Mouse (Mus musculus): Measurements from ENCODE around the gene Eef2. TPM values are rescaled to one million over a fixed set of nuclear protein-coding genes. Genes with fewer than 3 reads are reported as not detected.
"Not testable (repeated sequence)": the region's sequence is repeated elsewhere in the genome, so short reads cannot be mapped to it uniquely, and the experiment has no call there.

Gene Eef2
- polyA plus RNA-seq, 1 experiment from 2014 or later: 493 TPM

DNA sequence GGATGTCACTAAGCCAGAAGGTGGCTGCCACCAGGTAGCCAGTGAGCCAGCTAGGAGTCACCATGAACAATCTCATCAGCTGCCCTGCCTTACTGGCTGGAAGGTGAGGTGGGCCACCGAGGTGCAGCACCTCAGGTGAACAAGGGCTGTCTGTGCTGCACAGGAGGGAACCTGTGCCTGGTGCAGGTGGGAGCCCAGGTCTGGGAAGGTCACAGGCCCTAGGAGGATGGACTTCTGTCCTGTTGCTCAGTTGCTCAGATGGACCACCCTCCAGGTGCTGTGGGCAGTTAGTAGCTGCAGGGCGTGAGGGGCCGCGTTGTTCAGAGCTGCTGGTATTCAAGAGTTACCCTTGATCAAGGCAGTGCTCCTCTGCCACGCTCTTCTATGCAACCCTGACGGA is 40.4 kb downstream of the Eef2 start:
- ATAC-seq (ENCODE audit: low FRiP score): no peak
- Histone ChIP-seq H3K4me1 (no peaks in the 10 kb centered on the region), H3K9ac (replicated peaks) (no peak overlapping the region), H3K4me3 (replicated peaks) (no peak overlapping the region), H3K27me3 (replicated peaks) (no peaks in the 10 kb centered on the region), H3K9me3 (replicated peaks) (no peaks in the 10 kb centered on the region), H3K27ac (replicated peaks) (no peak overlapping the region), H3K36me3 (peaks cover 88% of the 10 kb centered on the region), H3K4me2 (no peak overlapping the region)
- 92% methylated on average over 6 of the region's 6 CpGs for WGBS

GRCm38 (mm10) chr10:81217267-81217666 is 40.8 kb downstream of the Eef2 start:
- H3K4me2 ChIP-seq; H3K27me3 ChIP-seq (replicated peaks); H3K9me3 ChIP-seq (replicated peaks); ATAC-seq (ENCODE audit: low FRiP score); H3K27ac ChIP-seq (replicated peaks); H3K4me3 ChIP-seq (replicated peaks); H3K4me1 ChIP-seq; H3K9ac ChIP-seq (replicated peaks): not testable (repeated sequence)
- peaks cover 86% of the 10 kb centered on the region for H3K36me3 ChIP-seq
- WGBS: 23% methylated on average over 1 of the region's 1 CpGs

DNA sequence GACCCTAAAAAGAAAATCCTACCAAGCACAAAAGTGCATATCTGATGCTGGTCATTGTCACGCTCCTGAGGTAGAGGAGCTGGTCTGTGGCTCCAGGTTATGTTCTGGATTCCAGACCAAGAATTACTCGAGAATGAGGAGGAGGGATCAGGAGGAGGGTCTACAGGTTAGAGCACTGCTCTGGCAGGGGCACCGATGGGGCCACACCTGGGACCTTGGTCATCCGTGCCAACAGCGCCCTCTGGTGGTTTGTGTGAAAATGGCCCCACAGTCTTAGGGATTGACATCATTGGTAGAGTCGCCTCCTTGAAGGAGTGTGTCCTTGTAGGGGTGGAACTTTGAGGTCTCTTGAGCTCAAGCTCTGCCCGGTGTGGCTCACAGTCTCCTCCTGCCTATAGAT is 41.5 kb downstream of the Eef2 start:
- H3K4me1 ChIP-seq: no peaks in the 10 kb centered on the region; the same call in 1 of the 2 replicates
- H3K36me3 ChIP-seq: peaks cover 83% of the 10 kb centered on the region
- no peak overlapping the region for H3K27ac ChIP-seq (replicated peaks)
- H3K27me3 ChIP-seq (replicated peaks): no peaks in the 10 kb centered on the region
- no peak overlapping the region for H3K9ac ChIP-seq (replicated peaks)
- H3K9me3 ChIP-seq (replicated peaks): no peaks in the 10 kb centered on the region
- 39% methylated on average over 7 of the region's 7 CpGs for WGBS
- 0 out of 2 replicates have a peak, but pooled peaks have one; percentile 35 for ATAC-seq (ENCODE audit: low FRiP score)
- no peak overlapping the region for H3K4me3 ChIP-seq (replicated peaks)
- H3K4me2 ChIP-seq: no peak overlapping the region

- H3K4me2 ChIP-seq: no peak overlapping the region
- WGBS: 90% methylated on average over 5 of the region's 5 CpGs
- no peaks in the 10 kb centered on the region for H3K9me3 ChIP-seq (replicated peaks)
- H3K27me3 ChIP-seq (replicated peaks): no peaks in the 10 kb centered on the region
- ATAC-seq (ENCODE audit: low FRiP score): no peak
- peaks cover 5% of the 10 kb centered on the region; the same call in 1 of the 2 replicates for H3K4me1 ChIP-seq
- no peak overlapping the region for H3K9ac ChIP-seq (replicated peaks)
- H3K36me3 ChIP-seq: peaks cover 65% of the 10 kb centered on the region
- H3K4me3 ChIP-seq (replicated peaks): no peak overlapping the region
- no peak overlapping the region for H3K27ac ChIP-seq (replicated peaks)
These were observed 45.1 kb downstream of the Eef2 start for GRCm38 (mm10) chr10:81221402-81222015.

GRCm38 (mm10) chr10:81223731-81224130 is 47.3 kb downstream of the Eef2 start:
- H3K9ac ChIP-seq (replicated peaks); ATAC-seq (ENCODE audit: low FRiP score); H3K9me3 ChIP-seq (replicated peaks); H3K4me3 ChIP-seq (replicated peaks); H3K27me3 ChIP-seq (replicated peaks); H3K27ac ChIP-seq (replicated peaks); H3K4me2 ChIP-seq: not testable (repeated sequence)
- Histone ChIP-seq H3K36me3 (peaks cover 50% of the 10 kb centered on the region), H3K4me1 (peaks cover 19% of the 10 kb centered on the region)
- 51% methylated on average over 2 of the region's 2 CpGs for WGBS

DNA sequence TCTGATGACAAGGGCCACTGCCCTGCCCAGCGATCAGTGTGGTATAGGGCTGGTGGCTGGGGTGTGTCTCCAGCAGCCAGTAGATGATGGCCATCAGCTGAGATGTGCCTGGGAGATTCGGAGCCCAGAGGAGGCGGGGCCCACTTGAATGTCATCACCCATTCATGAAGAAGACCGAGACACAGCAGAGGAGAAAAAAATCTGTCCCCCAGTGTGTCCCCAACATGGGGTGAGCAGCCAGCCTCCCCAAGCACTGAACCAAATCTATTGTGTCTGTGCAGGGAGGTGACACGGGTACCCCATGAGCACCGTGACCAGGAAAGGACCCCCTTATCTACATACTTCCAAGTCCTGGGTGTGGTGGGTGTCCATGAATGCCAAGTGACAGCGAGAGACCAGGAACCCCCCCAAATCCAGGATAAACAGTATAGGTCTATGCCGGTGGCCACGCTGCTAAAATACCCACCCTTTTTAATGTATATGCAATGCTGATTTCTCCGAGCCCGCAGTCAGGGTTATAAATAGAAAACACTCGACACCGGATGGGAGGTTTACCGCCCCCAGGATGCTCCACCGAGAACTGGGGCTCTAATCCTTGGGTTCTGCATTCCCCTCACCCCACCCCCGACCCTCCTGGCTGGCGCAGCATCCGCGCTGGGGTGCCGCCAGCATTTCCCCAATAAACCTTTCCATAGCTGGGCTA is 53.5 kb downstream of the Eef2 start:
- Histone ChIP-seq H3K4me2 (peak overlapping the region; percentile 80), H3K36me3 (peaks cover 4% of the 10 kb centered on the region), H3K9me3 (replicated peaks) (no peaks in the 10 kb centered on the region), H3K9ac (replicated peaks) (peak overlapping the region; percentile 85), H3K27ac (replicated peaks) (peak overlapping the region; percentile 94), H3K4me3 (replicated peaks) (peak overlapping the region; percentile 73), H3K4me1 (peaks cover 58% of the 10 kb centered on the region), H3K27me3 (replicated peaks) (no peaks in the 10 kb centered on the region)
- peak; percentile 14; the same call in 1 of the 2 replicates for ATAC-seq (ENCODE audit: low FRiP score)
- WGBS: 5% methylated on average over 20 of the region's 20 CpGs

- ATAC-seq (ENCODE audit: low FRiP score): peak; percentile 90
- no peaks in the 10 kb centered on the region for H3K9me3 ChIP-seq (replicated peaks)
- no peaks in the 10 kb centered on the region for H3K27me3 ChIP-seq (replicated peaks)
- peak within 1 kb of the TSS; percentile 94 for H3K27ac ChIP-seq (replicated peaks)
- H3K4me2 ChIP-seq: peak within 1 kb of the TSS; percentile 80
- peaks cover 3% of the 10 kb centered on the region; the same call in 1 of the 2 replicates for H3K36me3 ChIP-seq
- peaks cover 58% of the 10 kb centered on the region for H3K4me1 ChIP-seq
- peak within 1 kb of the TSS; percentile 85 for H3K9ac ChIP-seq (replicated peaks)
- peak within 1 kb of the TSS; percentile 73 for H3K4me3 ChIP-seq (replicated peaks)
- WGBS: 4% methylated on average over 27 of the region's 27 CpGs
These were observed 54.3 kb downstream of the Eef2 start, which contains the start of gene Atcay for GRCm38 (mm10) chr10:81230438-81231332. TSS of gene Atcay (minus strand) at chr10:81230833.

GRCm38 (mm10) chr10:81231436-81231835 is 55.0 kb downstream of the Eef2 start:
- WGBS: 50% methylated on average over 7 of the region's 7 CpGs
- ATAC-seq (ENCODE audit: low FRiP score): peak; percentile 1; the same call in 1 of the 2 replicates
- peak overlapping the region; percentile 21; the same call in 1 of the 2 replicates for H3K9ac ChIP-seq (replicated peaks)
- H3K9me3 ChIP-seq (replicated peaks): no peaks in the 10 kb centered on the region
- peak overlapping the region; percentile 73 for H3K4me3 ChIP-seq (replicated peaks)
- H3K4me1 ChIP-seq: peaks cover 54% of the 10 kb centered on the region
- peak overlapping the region; percentile 80 for H3K4me2 ChIP-seq
- no peaks in the 10 kb centered on the region for H3K27me3 ChIP-seq (replicated peaks)
- H3K27ac ChIP-seq (replicated peaks): peak overlapping the region; percentile 94
- H3K36me3 ChIP-seq: no peaks in the 10 kb centered on the region

Other genes starting within 250 kb of the Eef2 start
- gene Gadd45b, start 246.6 kb upstream of the Eef2 start, polyA plus RNA-seq (2015; fragmentation: Nextera tagmentation; extraction: Ambion mirVana): 9.0 and 11.1 TPM in 2 replicates
- 22.8 and 24.9 TPM in 2 replicates for gene Gng7, start 161.7 kb upstream of the Eef2 start, polyA plus RNA-seq (2015; fragmentation: Nextera tagmentation; extraction: Ambion mirVana)
- 55.3 and 69.4 TPM in 2 replicates for gene Diras1, start 151.0 kb upstream of the Eef2 start, polyA plus RNA-seq (2015; fragmentation: Nextera tagmentation; extraction: Ambion mirVana)
- 43.9 and 47.7 TPM in 2 replicates for gene Slc39a3, start 139.2 kb upstream of the Eef2 start, polyA plus RNA-seq (2015; fragmentation: Nextera tagmentation; extraction: Ambion mirVana)
- gene Sgta, start 116.5 kb upstream of the Eef2 start, polyA plus RNA-seq (2015; fragmentation: Nextera tagmentation; extraction: Ambion mirVana): 290 and 298 TPM in 2 replicates
- gene Thop1, start 106.6 kb upstream of the Eef2 start, polyA plus RNA-seq (2015; fragmentation: Nextera tagmentation; extraction: Ambion mirVana): 44.3 and 52.9 TPM in 2 replicates
- gene Creb3l3, start 77.8 kb upstream of the Eef2 start, polyA plus RNA-seq (2015; fragmentation: Nextera tagmentation; extraction: Ambion mirVana): 0.38 and 0.56 TPM in 2 replicates
- gene Map2k2, start 70.7 kb upstream of the Eef2 start, polyA plus RNA-seq (2015; fragmentation: Nextera tagmentation; extraction: Ambion mirVana): 227 and 241 TPM in 2 replicates
- 14.8 and 21.0 TPM in 2 replicates for gene Zbtb7a, start 41.4 kb upstream of the Eef2 start, polyA plus RNA-seq (2015; fragmentation: Nextera tagmentation; extraction: Ambion mirVana)
- 52.8 and 57.3 TPM in 2 replicates for gene Pias4, start 8.7 kb upstream of the Eef2 start, polyA plus RNA-seq (2015; fragmentation: Nextera tagmentation; extraction: Ambion mirVana)
- 65.7 and 70.4 TPM in 2 replicates for gene Dapk3, start 6.4 kb downstream of the Eef2 start, polyA plus RNA-seq (2015; fragmentation: Nextera tagmentation; extraction: Ambion mirVana)
- not detected in 2 replicates for gene 4930442H23Rik, start 7.2 kb downstream of the Eef2 start, polyA plus RNA-seq (2015; fragmentation: Nextera tagmentation; extraction: Ambion mirVana)
- 0.17 and 0.26 TPM in 2 replicates for gene Nmrk2, start 25.4 kb downstream of the Eef2 start, polyA plus RNA-seq (2015; fragmentation: Nextera tagmentation; extraction: Ambion mirVana)
- 64.8 and 91.1 TPM in 2 replicates for gene Atcay, start 54.2 kb downstream of the Eef2 start, polyA plus RNA-seq (2015; fragmentation: Nextera tagmentation; extraction: Ambion mirVana)
- 27.1 and 31.9 TPM in 2 replicates for gene Zfr2, start 56.5 kb downstream of the Eef2 start, polyA plus RNA-seq (2015; fragmentation: Nextera tagmentation; extraction: Ambion mirVana)
- 37.1 and 48.3 TPM in 2 replicates for gene Matk, start 76.3 kb downstream of the Eef2 start, polyA plus RNA-seq (2015; fragmentation: Nextera tagmentation; extraction: Ambion mirVana)
- gene Mrpl54, start 90.3 kb downstream of the Eef2 start, polyA plus RNA-seq (2015; fragmentation: Nextera tagmentation; extraction: Ambion mirVana): 155 and 160 TPM in 2 replicates
- gene Apba3, start 90.3 kb downstream of the Eef2 start, polyA plus RNA-seq (2015; fragmentation: Nextera tagmentation; extraction: Ambion mirVana): 38.0 and 39.1 TPM in 2 replicates
- 4.1 and 7.9 TPM in 2 replicates for gene Tjp3, start 115.0 kb downstream of the Eef2 start, polyA plus RNA-seq (2015; fragmentation: Nextera tagmentation; extraction: Ambion mirVana)
- gene Pip5k1c, start 116.3 kb downstream of the Eef2 start, polyA plus RNA-seq (2015; fragmentation: Nextera tagmentation; extraction: Ambion mirVana): 116 and 124 TPM in 2 replicates
- 27.8 and 34.0 TPM in 2 replicates for gene Cactin, start 144.5 kb downstream of the Eef2 start, polyA plus RNA-seq (2015; fragmentation: Nextera tagmentation; extraction: Ambion mirVana)
- 5.5 and 11.4 TPM in 2 replicates for gene Tbxa2r, start 152.1 kb downstream of the Eef2 start, polyA plus RNA-seq (2015; fragmentation: Nextera tagmentation; extraction: Ambion mirVana)
- not detected in 2 replicates for gene Gipc3, start 166.6 kb downstream of the Eef2 start, polyA plus RNA-seq (2015; fragmentation: Nextera tagmentation; extraction: Ambion mirVana)
- gene Hmg20b, start 173.8 kb downstream of the Eef2 start, polyA plus RNA-seq (2015; fragmentation: Nextera tagmentation; extraction: Ambion mirVana): 31.0 and 48.9 TPM in 2 replicates
- gene Mfsd12, start 180.9 kb downstream of the Eef2 start, polyA plus RNA-seq (2015; fragmentation: Nextera tagmentation; extraction: Ambion mirVana): 22.9 and 29.4 TPM in 2 replicates
- 1.3 and 1.5 TPM in 2 replicates for gene 4930404N11Rik, start 189.2 kb downstream of the Eef2 start, polyA plus RNA-seq (2015; fragmentation: Nextera tagmentation; extraction: Ambion mirVana)
- 132 and 146 TPM in 2 replicates for gene Fzr1, start 201.9 kb downstream of the Eef2 start, polyA plus RNA-seq (2015; fragmentation: Nextera tagmentation; extraction: Ambion mirVana)
- 101 TPM in 2 replicates for gene Dohh, start 207.8 kb downstream of the Eef2 start, polyA plus RNA-seq (2015; fragmentation: Nextera tagmentation; extraction: Ambion mirVana)
- 5.7 and 7.2 TPM in 2 replicates for gene Gm48551, start 207.8 kb downstream of the Eef2 start, polyA plus RNA-seq (2015; fragmentation: Nextera tagmentation; extraction: Ambion mirVana)
- 3.4 and 3.6 TPM in 2 replicates for gene Gm48552, start 212.4 kb downstream of the Eef2 start, polyA plus RNA-seq (2015; fragmentation: Nextera tagmentation; extraction: Ambion mirVana)
- 2.5 and 9.3 TPM in 2 replicates for gene Smim24, start 216.4 kb downstream of the Eef2 start, polyA plus RNA-seq (2015; fragmentation: Nextera tagmentation; extraction: Ambion mirVana)